Mouse (Mus musculus) small intestine, adult 2 months (tissue): ENCODE data around the gene Gm20388.

Experiments used
- CTCF ChIP-seq: fragments of 200-500 bp; IDR thresholded peaks from 2 replicates; pipeline ENCODE4 v1.5.1; 2012; ENCODE audit warnings: low read depth, mild to moderate bottlenecking, control low read depth, inconsistent platforms, low read length, moderate library complexity, mixed read lengths; ENCODE audit not compliant: insufficient replicate concordance, insufficient read length; ENCODE audit errors: extremely low read depth
- POLR2A ChIP-seq: fragments of 200-500 bp; IDR thresholded peaks from 2 replicates; pipeline ENCODE4 v1.6.1; 2012; ENCODE audit warnings: low read depth, mild to moderate bottlenecking, control low read depth, inconsistent platforms, low read length, moderate library complexity

- TF ChIP-seq CTCF (no peak), POLR2A (no peak)
These were observed 4232.4 kb downstream of the Gm20388 start for GRCm38 (mm10) chr8:124143003-124143402.
